Mouse (Mus musculus): Measurements from ENCODE around the gene Adipor2.

Gene Adipor2

GRCm38 (mm10) chr6:119332111-119332510 is 85.4 kb downstream of the Adipor2 start:
- in situ Hi-C loops (cut with MboI; ENCODE audit: low pct_unique_long_range_greater_than_20kb in 1 of 2, low sequenced_read_pairs in 2 of 2, unreplicated experiment in 1 of 2) = loop anchor here in 1 of 2 experiments (25.0 kb wide), 1 partner anchor 220 kb away; no protein-coding TSS in a partner anchor

- in situ Hi-C loops (cut with MboI; ENCODE audit: low pct_unique_long_range_greater_than_20kb in 1 of 2, low sequenced_read_pairs in 2 of 2, unreplicated experiment in 1 of 2) = loop anchor here in 1 of 2 experiments (25.0 kb wide), 1 partner anchor 218 kb away; no protein-coding TSS in a partner anchor
These were observed 87.0 kb downstream of the Adipor2 start, which contains the start of gene Lrtm2 for GRCm38 (mm10) chr6:119330506-119330905. Gene Lrtm2, minus strand, starts transcription at chr6:119330766.

DNA sequence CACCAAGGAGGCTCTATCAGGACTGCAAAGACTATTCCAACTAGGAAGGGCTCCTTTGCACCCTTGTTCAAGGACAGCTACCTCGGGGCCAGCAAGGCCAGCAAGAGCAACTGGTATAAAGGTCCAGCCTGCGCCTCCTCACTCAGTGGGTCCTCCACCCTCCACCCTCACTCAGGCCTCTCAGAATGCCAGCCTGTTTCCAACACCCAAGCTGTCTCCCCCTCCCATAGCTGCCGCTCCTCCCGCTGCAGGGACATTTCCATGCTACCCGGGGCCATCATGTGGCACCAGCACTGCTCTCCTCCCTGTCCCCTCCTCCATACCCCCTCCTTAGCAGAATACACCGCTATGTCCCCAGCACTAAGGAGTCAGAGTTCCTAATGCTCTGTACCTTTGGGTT is 87.6 kb downstream of the Adipor2 start:
- in situ Hi-C loops (cut with MboI; ENCODE audit: low pct_unique_long_range_greater_than_20kb in 1 of 2, low sequenced_read_pairs in 2 of 2, unreplicated experiment in 1 of 2) = loop anchor here in 1 of 2 experiments (25.0 kb wide), 1 partner anchor 218 kb away; no protein-coding TSS in a partner anchor

GRCm38 (mm10) chr6:119329215-119329714 is 88.2 kb downstream of the Adipor2 start:
- in situ Hi-C loops (cut with MboI; ENCODE audit: low pct_unique_long_range_greater_than_20kb in 1 of 2, low sequenced_read_pairs in 2 of 2, unreplicated experiment in 1 of 2) = loop anchor here in 1 of 2 experiments (25.0 kb wide), 1 partner anchor 217 kb away; no protein-coding TSS in a partner anchor

DNA sequence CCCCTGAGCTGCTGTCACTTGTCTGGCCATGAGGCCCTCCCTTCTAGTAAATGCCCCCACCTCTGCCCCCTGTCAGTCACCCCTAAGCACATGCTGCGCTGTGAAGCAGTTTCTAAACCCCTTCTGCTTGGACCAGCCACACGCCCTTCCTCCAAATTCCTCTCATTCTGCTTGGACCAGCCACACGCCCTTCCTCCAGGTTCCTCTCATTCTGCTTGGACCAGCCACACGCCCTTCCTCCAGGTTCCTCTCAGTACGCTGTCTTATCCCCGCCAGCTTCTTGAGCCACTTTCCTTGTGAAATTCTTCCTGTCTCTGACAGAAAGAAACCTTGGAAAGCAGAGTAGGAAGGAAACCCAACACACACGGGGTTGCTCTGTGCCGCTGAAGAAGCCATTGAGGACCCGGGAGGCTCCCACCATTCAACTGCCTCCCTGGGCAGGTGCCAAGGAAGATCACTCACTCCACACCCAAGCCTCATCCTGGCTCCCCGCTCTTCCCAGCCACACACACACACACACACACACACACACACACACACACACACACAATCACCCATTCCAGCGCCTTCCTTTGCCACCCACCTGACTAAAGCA is 88.9 kb downstream of the Adipor2 start:
- in situ Hi-C loops (cut with MboI; ENCODE audit: low pct_unique_long_range_greater_than_20kb in 1 of 2, low sequenced_read_pairs in 2 of 2, unreplicated experiment in 1 of 2) = loop anchor here in 1 of 2 experiments (25.0 kb wide), 1 partner anchor 216 kb away; no protein-coding TSS in a partner anchor

DNA sequence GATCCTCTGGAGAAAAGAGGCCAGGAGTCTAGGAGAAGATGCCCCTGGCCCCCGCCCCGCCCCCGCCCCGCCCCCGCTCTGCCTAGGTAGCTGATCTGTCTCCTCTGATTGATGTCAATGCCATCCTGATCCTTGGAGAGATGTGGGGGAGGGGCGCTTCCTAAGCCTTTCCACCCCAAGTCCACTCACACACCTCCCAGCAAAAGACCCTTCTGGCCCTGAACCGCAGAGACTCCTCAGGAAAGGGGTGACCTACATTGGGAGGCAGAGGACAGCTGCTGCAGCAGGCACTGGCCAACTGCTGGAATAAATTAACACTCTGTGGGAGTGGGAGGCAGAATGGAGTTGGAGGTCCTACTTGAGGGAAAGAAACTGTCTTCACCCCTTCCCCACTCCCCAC is 91.0 kb downstream of the Adipor2 start:
- in situ Hi-C loops (cut with MboI; ENCODE audit: low pct_unique_long_range_greater_than_20kb in 1 of 2, low sequenced_read_pairs in 2 of 2, unreplicated experiment in 1 of 2) = loop anchor here in 1 of 2 experiments (25.0 kb wide), 1 partner anchor 214 kb away; no protein-coding TSS in a partner anchor

- in situ Hi-C loops (cut with MboI; ENCODE audit: low pct_unique_long_range_greater_than_20kb in 1 of 2, low sequenced_read_pairs in 2 of 2, unreplicated experiment in 1 of 2) = loop anchor here in 1 of 2 experiments (25.0 kb wide), 1 partner anchor 214 kb away; no protein-coding TSS in a partner anchor
These were observed 91.5 kb downstream of the Adipor2 start for GRCm38 (mm10) chr6:119325978-119326377.

DNA sequence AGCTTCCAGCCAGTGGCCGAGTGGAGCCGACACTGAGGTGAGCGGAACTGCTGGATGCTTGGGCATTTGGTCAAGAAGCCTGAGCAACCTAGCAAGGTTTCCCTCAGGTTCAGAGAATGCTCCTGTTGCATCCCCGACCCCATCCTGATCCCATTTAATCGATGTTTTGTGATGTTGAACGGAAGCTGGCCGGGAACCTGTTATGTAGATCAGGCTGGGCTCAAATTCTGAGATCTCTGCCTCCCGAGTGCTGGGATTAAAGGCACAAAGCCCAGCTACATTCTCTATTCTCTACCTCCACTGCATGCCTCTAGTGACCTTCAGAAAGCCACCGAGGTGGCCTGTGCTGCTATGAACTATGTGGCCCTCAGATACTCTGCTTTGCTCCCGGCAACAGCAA is 92.7 kb downstream of the Adipor2 start:
- in situ Hi-C loops (cut with MboI; ENCODE audit: low pct_unique_long_range_greater_than_20kb in 1 of 2, low sequenced_read_pairs in 2 of 2, unreplicated experiment in 1 of 2) = loop anchor here in 1 of 2 experiments (25.0 kb wide), 1 partner anchor 212 kb away; no protein-coding TSS in a partner anchor

GRCm38 (mm10) chr6:119321752-119322151 is 95.8 kb downstream of the Adipor2 start:
- in situ Hi-C loops (cut with MboI; ENCODE audit: low pct_unique_long_range_greater_than_20kb in 1 of 2, low sequenced_read_pairs in 2 of 2, unreplicated experiment in 1 of 2) = no loop called here

GRCm38 (mm10) chr6:119320481-119320880 is 97.0 kb downstream of the Adipor2 start:
- in situ Hi-C loops (cut with MboI; ENCODE audit: low pct_unique_long_range_greater_than_20kb in 1 of 2, low sequenced_read_pairs in 2 of 2, unreplicated experiment in 1 of 2) = no loop called here

- in situ Hi-C loops (cut with MboI; ENCODE audit: low pct_unique_long_range_greater_than_20kb in 1 of 2, low sequenced_read_pairs in 2 of 2, unreplicated experiment in 1 of 2) = no loop called here
These were observed 98.1 kb downstream of the Adipor2 start for GRCm38 (mm10) chr6:119319358-119319757.

DNA sequence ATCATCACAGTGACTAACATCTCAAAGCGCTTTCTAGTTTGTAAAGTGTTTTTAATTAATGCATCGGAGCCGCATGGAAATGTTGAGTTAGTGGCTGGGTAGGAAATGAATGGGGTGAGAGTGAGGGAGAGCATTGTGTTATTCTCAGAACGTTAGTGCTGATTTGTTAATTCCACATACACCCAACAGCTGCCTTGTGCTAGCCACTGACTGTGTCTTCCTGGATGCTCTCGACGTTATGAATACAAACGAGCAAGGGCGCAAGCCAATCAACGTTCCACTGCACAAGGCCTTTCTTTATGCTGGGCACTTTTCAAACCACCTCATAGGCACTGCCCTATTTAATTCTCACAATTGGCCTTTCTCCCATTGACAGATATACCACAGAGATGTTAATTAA is 98.8 kb downstream of the Adipor2 start:
- in situ Hi-C loops (cut with MboI; ENCODE audit: low pct_unique_long_range_greater_than_20kb in 1 of 2, low sequenced_read_pairs in 2 of 2, unreplicated experiment in 1 of 2) = no loop called here

- in situ Hi-C loops (cut with MboI; ENCODE audit: low pct_unique_long_range_greater_than_20kb in 1 of 2, low sequenced_read_pairs in 2 of 2, unreplicated experiment in 1 of 2) = no loop called here
These were observed 102.6 kb downstream of the Adipor2 start for GRCm38 (mm10) chr6:119314751-119315476.

GRCm38 (mm10) chr6:119313588-119314375 is 103.7 kb downstream of the Adipor2 start:
- in situ Hi-C loops (cut with MboI; ENCODE audit: low pct_unique_long_range_greater_than_20kb in 1 of 2, low sequenced_read_pairs in 2 of 2, unreplicated experiment in 1 of 2) = no loop called here

- in situ Hi-C loops (cut with MboI; ENCODE audit: low pct_unique_long_range_greater_than_20kb in 1 of 2, low sequenced_read_pairs in 2 of 2, unreplicated experiment in 1 of 2) = no loop called here
These were observed 104.4 kb downstream of the Adipor2 start for GRCm38 (mm10) chr6:119313096-119313495.

DNA sequence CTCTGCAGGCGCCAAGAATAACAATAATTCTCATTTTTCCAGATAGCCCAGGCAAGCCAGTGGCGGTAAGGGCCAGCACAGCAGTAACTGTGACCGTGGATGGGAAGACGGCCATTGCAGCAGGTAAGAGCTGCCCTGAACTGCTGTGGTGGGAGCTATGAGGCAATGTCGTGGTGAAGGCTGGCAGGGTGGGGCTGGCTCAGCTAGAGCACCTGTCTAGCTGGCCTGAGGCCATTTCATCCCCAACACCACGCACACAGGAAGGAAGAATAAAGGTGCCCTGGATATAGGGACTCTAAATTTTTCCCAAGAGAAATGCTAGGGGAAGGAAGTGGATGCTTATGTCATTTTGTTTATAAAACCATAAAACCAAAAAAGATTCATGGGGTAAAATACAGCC is 105.1 kb downstream of the Adipor2 start:
- in situ Hi-C loops (cut with MboI; ENCODE audit: low pct_unique_long_range_greater_than_20kb in 1 of 2, low sequenced_read_pairs in 2 of 2, unreplicated experiment in 1 of 2) = no loop called here

DNA sequence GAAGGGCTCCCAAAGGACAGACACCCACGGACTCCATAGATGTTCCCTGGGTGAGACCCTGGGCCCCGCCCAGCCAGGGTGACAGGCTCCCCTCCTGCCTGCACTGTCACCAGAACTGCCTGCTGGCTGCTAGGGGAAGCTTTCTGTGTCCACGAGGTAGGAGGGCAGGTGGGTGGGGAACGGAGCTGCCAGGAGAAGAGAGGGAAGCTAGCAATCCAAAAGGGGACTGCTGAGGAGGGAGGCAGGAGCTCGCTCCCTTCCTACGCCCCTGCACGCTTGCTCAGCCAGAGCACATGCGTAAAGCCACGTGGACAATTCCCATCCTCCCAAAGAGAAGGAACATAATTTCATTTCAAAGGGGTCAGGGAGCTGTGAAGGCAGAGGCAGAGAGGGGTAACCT is 107.3 kb downstream of the Adipor2 start:
- in situ Hi-C loops (cut with MboI; ENCODE audit: low pct_unique_long_range_greater_than_20kb in 1 of 2, low sequenced_read_pairs in 2 of 2, unreplicated experiment in 1 of 2) = no loop called here

DNA sequence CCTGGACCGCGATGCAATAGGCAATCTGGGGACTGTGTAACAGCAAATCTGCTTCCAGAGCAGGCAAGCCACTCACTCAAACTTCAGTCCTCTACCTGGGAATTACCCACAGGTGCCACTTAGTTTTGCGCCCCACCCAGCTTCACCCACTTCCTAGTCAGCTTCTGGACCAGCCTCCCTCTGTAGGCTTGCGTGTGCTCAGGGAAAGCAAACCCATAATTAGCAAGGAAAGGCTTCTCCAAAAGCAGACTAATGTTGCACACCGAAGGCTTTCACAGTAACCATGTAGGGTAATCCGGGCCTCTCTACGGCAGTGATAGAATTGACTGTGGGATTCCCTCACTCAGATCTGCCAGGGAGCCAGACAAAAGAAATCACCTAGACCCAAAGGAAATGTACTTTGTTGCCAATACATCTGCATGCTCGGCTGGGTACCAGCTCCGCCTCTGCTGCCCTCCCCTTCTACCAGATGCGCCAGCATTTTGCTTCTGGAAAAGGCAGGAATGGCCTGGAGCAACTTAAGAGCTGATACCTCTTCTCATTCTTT is 109.6 kb downstream of the Adipor2 start:
- in situ Hi-C loops (cut with MboI; ENCODE audit: low pct_unique_long_range_greater_than_20kb in 1 of 2, low sequenced_read_pairs in 2 of 2, unreplicated experiment in 1 of 2) = no loop called here

Measured in mouse embryonic stem cell (cell line).